Mouse (Mus musculus) C3H10T1/2 (cell line): ENCODE results near the gene Mier3. TPM values are rescaled to one million over a fixed set of nuclear protein-coding genes. Genes with fewer than 3 reads are reported as not detected.

Source experiments
- polyA plus RNA-seq, 2 experiments: library from polyadenylated mRNA; unstranded; fragments of >200 nt; fragmentation: generic; extraction: Trizol; gene quantifications; one replicate each; pipeline ENCODE4 v1.2.1; 2012; ENCODE audit warnings: missing spikeins in 2 of 2

Gene Mier3
- 1 to 10 TPM in 1 of 2 experiments, under 1 TPM in 1; 0.19 to 2.0 TPM for polyA plus RNA-seq

GRCm38 (mm10) chr13:111680679-111681078 is at the start of gene Mier3:
Gene Mier3, plus strand, starts transcription at chr13:111680979.

Other genes with a start within 250 kb of the Mier3 start
- gene Gpbp1, start 190.9 kb upstream of the Mier3 start, polyA plus RNA-seq: 10 to 100 TPM in 1 of 2 experiments, 1 to 10 TPM in 1; 1.1 to 10.7 TPM
- not detected for gene Gm49496, start 131.0 kb upstream of the Mier3 start, polyA plus RNA-seq
- not detected for gene Gm10198, start 88.2 kb upstream of the Mier3 start, polyA plus RNA-seq
- 1 to 10 TPM in 1 of 2 experiments, under 1 TPM in 1; 0.05 to 2.1 TPM for gene Map3k1, start 128.0 kb downstream of the Mier3 start, polyA plus RNA-seq